8 mouse cellular contexts compared by ENCODE assay signal in genomic region chr11:106272644-106273310, GRCm38 (mm10). TPM values are rescaled to one million over a fixed set of nuclear protein-coding genes. Genes with fewer than 3 reads are reported as not detected.
DNase-seq lines count a peak whose midpoint lies in the region; ATAC-seq and TF ChIP-seq lines count a peak whose summit lies in the region.

Gene Smarcd2 (minus strand): TSS chr11:106272972.

- peak within 1 kb of the TSS; percentile 74 for H3K4me3 ChIP-seq in bone marrow macrophage, adult 2 months (ENCODE audit: insufficient read depth, low read length)
- H3K4me3 ChIP-seq in embryonic fibroblast, embryonic 13.5 days (ENCODE audit: insufficient read depth, low read length): peak within 1 kb of the TSS; percentile 86
- H3K4me3 ChIP-seq in kidney, embryonic 14.5 days (ENCODE audit: low read length): peak within 1 kb of the TSS; percentile 78
- peak within 1 kb of the TSS; percentile 99 for H3K4me3 ChIP-seq in limb, embryonic 15.5 days

- peak within 1 kb of the TSS; percentile 94 for H3K9ac ChIP-seq in kidney, embryonic 14.5 days (ENCODE audit: low read depth, low read length)
- peak within 1 kb of the TSS; percentile 99 for H3K9ac ChIP-seq in limb, embryonic 15.5 days

- peak; percentile 99 for DNase-seq in A20 (ENCODE audit: low read depth, low spot score)
- DNase-seq in heart, adult 9 months (ENCODE audit: low spot score in 2 of 2): peak; percentile 100
- peak; percentile 98 to 99 for DNase-seq in monocyte, adult 2 months (ENCODE audit: low read depth in 1 of 2, low spot score in 2 of 2)
- peak; percentile 99 to 100 for DNase-seq in spleen, postnatal 36 days (ENCODE audit: low spot score in 2 of 2)

- H3K9me3 ChIP-seq in kidney, embryonic 14.5 days (ENCODE audit: control insufficient read depth, low read length): no peaks in the 10 kb centered on the region
- no peaks in the 10 kb centered on the region for H3K9me3 ChIP-seq in limb, embryonic 15.5 days

- H3K27me3 ChIP-seq in kidney, embryonic 14.5 days (ENCODE audit: control insufficient read depth, insufficient read depth, low read length): no peaks in the 10 kb centered on the region
- no peaks in the 10 kb centered on the region for H3K27me3 ChIP-seq in limb, embryonic 15.5 days

- peak within 1 kb of the TSS; percentile 78 for H3K27ac ChIP-seq in bone marrow macrophage, adult 2 months (ENCODE audit: insufficient read depth, low read depth, low read length)
- H3K27ac ChIP-seq in embryonic fibroblast, embryonic 13.5 days (ENCODE audit: insufficient read depth, low read length): peak within 1 kb of the TSS; percentile 79
- H3K27ac ChIP-seq in kidney, embryonic 14.5 days (ENCODE audit: low read depth, low read length): peak within 1 kb of the TSS; percentile 91
- peak within 1 kb of the TSS; percentile 97 for H3K27ac ChIP-seq in limb, embryonic 15.5 days

- H3K4me1 ChIP-seq in bone marrow macrophage, adult 2 months (ENCODE audit: control insufficient read depth, insufficient read depth, low read length): peaks cover 36% of the 10 kb centered on the region
- peaks cover 5% of the 10 kb centered on the region; the same call in 1 of the 2 replicates for H3K4me1 ChIP-seq in embryonic fibroblast, embryonic 13.5 days (ENCODE audit: control insufficient read depth, insufficient read depth, low read length)
- peaks cover 34% of the 10 kb centered on the region for H3K4me1 ChIP-seq in kidney, embryonic 14.5 days (ENCODE audit: control insufficient read depth, insufficient read depth, low read length)
- peaks cover 71% of the 10 kb centered on the region for H3K4me1 ChIP-seq in limb, embryonic 15.5 days

- peak within 1 kb of the TSS; percentile 76 for H3K4me2 ChIP-seq in kidney, embryonic 14.5 days (replicated peaks; ENCODE audit: low read depth, low read length)
- H3K4me2 ChIP-seq in limb, embryonic 15.5 days: peak within 1 kb of the TSS; percentile 72

- WGBS in kidney, embryonic 14.5 days: under 1% methylated on average over 66 of the region's 72 CpGs
- WGBS in limb, embryonic 15.5 days: under 1% methylated on average over 71 of the region's 72 CpGs

- 0 out of 2 replicates have a peak, but pooled peaks have one; percentile 46 for TF ChIP-seq POLR2A in bone marrow macrophage, adult 2 months (IDR thresholded peaks at IDR 0.05; ENCODE audit: borderline replicate concordance, low read depth, low read length)
- TF ChIP-seq POLR2A in embryonic fibroblast, embryonic 13.5 days (IDR thresholded peaks at IDR 0.05; ENCODE audit: low read depth, low read length): peak; percentile 77

- peaks cover 2% of the 10 kb centered on the region for H3K36me3 ChIP-seq in kidney, embryonic 14.5 days (ENCODE audit: control insufficient read depth, insufficient read depth, low read length)
- 0 out of 2 replicates have a peak, but pooled peaks cover 4% of the 10 kb centered on the region for H3K36me3 ChIP-seq in limb, embryonic 15.5 days

- TF ChIP-seq CTCF in bone marrow macrophage, adult 2 months (IDR thresholded peaks at IDR 0.05; ENCODE audit: low read depth, low read length): no peak
- TF ChIP-seq CTCF in embryonic fibroblast, embryonic 13.5 days (IDR thresholded peaks at IDR 0.05; ENCODE audit: borderline replicate concordance, insufficient read depth, low read length): no peak

- ATAC-seq in kidney, embryonic 14.5 days (ENCODE audit: low FRiP score, low TSS enrichment): peak; percentile 94
- peak; percentile 90 for ATAC-seq in limb, embryonic 15.5 days (ENCODE audit: insufficient number of reproducible peaks, low FRiP score, low TSS enrichment, low read depth)

RNA-seq across cellular contexts. Expression of gene Smarcd2, which starts in this region (rescaled TPM):
- 89.5 and 89.8 TPM in 2 replicates for polyA plus RNA-seq in bone marrow macrophage, adult 2 months (2012; ENCODE audit: insufficient read depth, insufficient read length, missing spikeins)
- 50.4 and 64.3 TPM in 2 replicates for polyA plus RNA-seq in embryonic fibroblast, embryonic 13.5 days (2011; ENCODE audit: insufficient read length, low read depth, missing spikeins)
- polyA plus RNA-seq in kidney, embryonic 14.5 days (2014; fragmentation: Nextera tagmentation; extraction: Ambion mirVana): 54.9 and 78.6 TPM in 2 replicates
- 90.6 and 110 TPM in 2 replicates for polyA plus RNA-seq in limb, embryonic 15.5 days (2015; fragmentation: Nextera tagmentation; extraction: Ambion mirVana)

Comparison
In these comparisons a context has a peak if more than half of its experiments do, and no peak if none do; other contexts are left out.
1. Peak in every context shown above with its lines: DNase-seq, ATAC-seq, H3K4me3 ChIP-seq and H3K27ac ChIP-seq.